Mouse (Mus musculus): ENCODE results near the gene Fthl17d. TPM values are rescaled to one million over a fixed set of nuclear protein-coding genes. Genes with fewer than 3 reads are reported as not detected.

The Fthl17d gene
- polyA plus RNA-seq, 1 experiment: 2.0 TPM

DNA sequence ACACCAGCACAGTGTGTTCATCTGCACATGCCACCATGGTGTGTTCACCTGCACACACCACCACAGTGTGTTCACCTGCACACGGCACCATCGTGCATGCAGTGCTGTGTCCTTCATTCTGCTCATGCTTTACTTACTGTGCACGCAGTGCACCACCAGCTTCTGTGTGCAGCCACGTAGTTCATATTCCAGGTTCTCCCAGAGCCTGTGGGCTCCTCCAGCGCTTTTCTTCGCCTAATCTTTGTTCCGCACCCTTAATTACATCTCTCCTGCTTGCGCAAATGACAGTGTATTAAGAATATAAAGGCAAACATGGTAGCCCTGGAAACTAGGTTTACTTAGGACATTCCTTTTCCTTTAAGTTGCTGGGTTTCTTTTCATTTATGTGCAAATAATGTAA, 42.5 kb downstream of the Fthl17d start:
- TF ChIP-seq CTCF (IDR thresholded peaks at IDR 0.05; ENCODE audit: control insufficient read depth, insufficient read depth, insufficient replicate concordance, low read depth, low read length): no peak
- no peak for TF ChIP-seq POLR2A (IDR thresholded peaks at IDR 0.05; ENCODE audit: control insufficient read depth, low read depth, low read length)
- H3K36me3 ChIP-seq (ENCODE audit: control insufficient read depth, insufficient read depth, low read length): no peaks in the 10 kb centered on the region
- no peaks in the 10 kb centered on the region for H3K27me3 ChIP-seq (ENCODE audit: control insufficient read depth, insufficient read depth, low read length)
- H3K27ac ChIP-seq (ENCODE audit: control insufficient read depth, insufficient read depth, low read depth, low read length): no peak overlapping the region
- no peak overlapping the region for H3K4me3 ChIP-seq (ENCODE audit: control insufficient read depth, low read depth, low read length)
- no peaks in the 10 kb centered on the region for H3K4me1 ChIP-seq (ENCODE audit: control insufficient read depth, insufficient read depth, low read length)

Other genes starting within 250 kb of the Fthl17d start
- gene Ssx9, start 238.3 kb downstream of the Fthl17d start, polyA plus RNA-seq (2012; rRNA removed): 0.27 TPM in 1 of 2 replicates, not detected in the other
- gene Ssxb5, start 183.1 kb downstream of the Fthl17d start, polyA plus RNA-seq (2012; rRNA removed): 0.70 and 1.5 TPM in 2 replicates
- gene Gm6592, start 142.8 kb downstream of the Fthl17d start, polyA plus RNA-seq (2012; rRNA removed): not detected in 2 replicates
- gene Gm5751, start 112.5 kb downstream of the Fthl17d start, polyA plus RNA-seq (2012; rRNA removed): 0.46 TPM in 1 of 2 replicates, not detected in the other
- 0.88 and 0.91 TPM in 2 replicates for gene B630019K06Rik, start 94.4 kb downstream of the Fthl17d start, polyA plus RNA-seq (2012; rRNA removed)
- 2.6 TPM in 1 of 2 replicates, not detected in the other for gene Fthl17b, start 23.8 kb downstream of the Fthl17d start, polyA plus RNA-seq (2012; rRNA removed)
- gene Fthl17c, start 10.2 kb downstream of the Fthl17d start, polyA plus RNA-seq (2012; rRNA removed): 3.1 and 5.4 TPM in 2 replicates
- gene Fthl17e, start 46.7 kb upstream of the Fthl17d start, polyA plus RNA-seq (2012; rRNA removed): 0.19 TPM in 2 replicates
- gene Fthl17f, start 76.3 kb upstream of the Fthl17d start, polyA plus RNA-seq (2012; rRNA removed): 0.53 and 2.3 TPM in 2 replicates
- gene 4930402K13Rik, start 117.8 kb upstream of the Fthl17d start, polyA plus RNA-seq (2012; rRNA removed): 4.0 and 6.2 TPM in 2 replicates
- 0.34 and 0.36 TPM in 2 replicates for gene Lancl3, start 213.1 kb upstream of the Fthl17d start, polyA plus RNA-seq (2012; rRNA removed)

Measured in testis, adult 2 months (tissue).